Mouse (Mus musculus) cerebellum, adult 2 months (tissue): ENCODE measurements at regions not wholly inside any gene's neighbourhood (a gene's known extent, or its start where the extent isn't known, plus 50 kb on each side); places are given as distances from the start of the nearest gene placed in this dataset.

Experiments used
- CTCF ChIP-seq: fragments of 200-500 bp; IDR thresholded peaks from 2 replicates; pipeline ENCODE4 v1.5.1; 2011; ENCODE audit warnings: low read depth, mild to moderate bottlenecking, control low read depth, low read length, moderate library complexity, borderline replicate concordance; ENCODE audit not compliant: insufficient read depth
- POLR2A ChIP-seq: fragments of 200-500 bp; IDR thresholded peaks from 2 replicates; pipeline ENCODE4 v1.6.1; 2011; ENCODE audit warnings: low read length, control low read depth, borderline replicate concordance; ENCODE audit not compliant: insufficient read depth

- TF ChIP-seq POLR2A (no peak), CTCF (no peak)
Measured at GRCm38 (mm10) chr16:82133955-82134665, 694.1 kb upstream of the Gm21833 start.
